Mouse (Mus musculus) cerebellum, adult 18-20 months (tissue): Measurements from ENCODE around the gene Baat.
"Not testable (repeated sequence)": the region's sequence is repeated elsewhere in the genome, so short reads cannot be mapped to it uniquely, and the experiment has no call there.

Source experiments
- DNase-seq, 2 experiments: peaks; one replicate each; pipeline ENCODE4 v3.0.0; 2021

The Baat gene

GRCm38 (mm10) chr4:49480896-49481295 is 25.5 kb downstream of the Baat start:
- DNase-seq, result no peak

- DNase-seq, result no peak
These were observed 26.1 kb downstream of the Baat start for GRCm38 (mm10) chr4:49480104-49480760.

DNA sequence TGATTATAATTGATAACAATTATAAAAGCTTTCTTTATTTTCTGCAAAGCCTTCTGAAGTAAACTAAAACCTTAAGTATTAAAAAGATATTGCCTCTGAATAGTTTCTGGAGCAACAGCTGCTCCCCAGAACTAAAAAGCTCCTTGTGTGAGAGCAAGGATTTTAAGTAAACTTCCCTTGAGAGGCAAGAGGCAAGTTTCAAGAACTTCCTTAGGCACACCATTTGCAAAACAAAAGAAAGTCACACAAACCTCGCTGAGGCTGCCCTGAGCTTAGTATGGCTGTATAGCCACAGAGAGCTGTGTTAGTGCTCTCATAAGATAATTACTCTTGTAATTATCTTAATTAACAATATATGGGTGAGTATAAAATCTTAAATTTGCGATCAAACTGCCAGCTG is 27.3 kb downstream of the Baat start:
- not testable (repeated sequence) for DNase-seq

GRCm38 (mm10) chr4:49478118-49478877 is 28.1 kb downstream of the Baat start:
- DNase-seq, result no peak

GRCm38 (mm10) chr4:49474583-49474982 is 31.8 kb downstream of the Baat start:
- no peak for DNase-seq

DNA sequence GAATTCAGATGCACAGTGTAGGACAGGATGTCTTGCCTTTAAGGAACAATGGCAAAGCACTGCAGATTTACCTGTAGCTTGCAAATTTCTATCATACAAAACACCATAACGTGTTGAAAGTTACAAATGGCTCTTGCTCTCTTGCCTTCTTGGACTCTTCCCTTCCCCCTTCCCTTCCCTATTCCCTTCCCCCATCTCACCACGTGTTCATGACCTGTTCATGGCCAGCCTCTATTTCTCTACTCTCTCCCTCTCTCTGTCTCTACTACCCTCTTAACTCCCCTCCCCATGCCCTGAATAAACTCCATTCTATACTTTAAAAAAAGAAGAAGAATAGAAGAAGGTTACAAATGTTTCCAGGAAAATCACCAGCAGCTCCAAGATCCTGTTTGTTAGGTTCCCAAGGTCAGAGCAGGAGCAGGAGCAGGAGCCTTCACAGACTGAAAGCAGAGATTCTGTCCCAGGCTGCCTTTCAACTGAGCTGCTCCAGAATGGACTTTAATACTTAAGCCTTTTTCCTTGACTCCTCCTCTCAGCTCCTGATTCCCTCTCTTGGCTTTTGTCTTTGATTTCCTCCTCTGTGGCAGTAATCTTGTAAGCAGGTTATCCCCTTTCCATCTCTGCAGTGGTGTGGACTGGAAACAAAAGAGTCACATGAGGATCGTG is 32.8 kb downstream of the Baat start, which contains the start of gene Acnat1:
Gene Acnat1, minus strand, starts transcription at position 478 of the 666 bp plus-strand sequence.
- DNase-seq, result no peak

DNA sequence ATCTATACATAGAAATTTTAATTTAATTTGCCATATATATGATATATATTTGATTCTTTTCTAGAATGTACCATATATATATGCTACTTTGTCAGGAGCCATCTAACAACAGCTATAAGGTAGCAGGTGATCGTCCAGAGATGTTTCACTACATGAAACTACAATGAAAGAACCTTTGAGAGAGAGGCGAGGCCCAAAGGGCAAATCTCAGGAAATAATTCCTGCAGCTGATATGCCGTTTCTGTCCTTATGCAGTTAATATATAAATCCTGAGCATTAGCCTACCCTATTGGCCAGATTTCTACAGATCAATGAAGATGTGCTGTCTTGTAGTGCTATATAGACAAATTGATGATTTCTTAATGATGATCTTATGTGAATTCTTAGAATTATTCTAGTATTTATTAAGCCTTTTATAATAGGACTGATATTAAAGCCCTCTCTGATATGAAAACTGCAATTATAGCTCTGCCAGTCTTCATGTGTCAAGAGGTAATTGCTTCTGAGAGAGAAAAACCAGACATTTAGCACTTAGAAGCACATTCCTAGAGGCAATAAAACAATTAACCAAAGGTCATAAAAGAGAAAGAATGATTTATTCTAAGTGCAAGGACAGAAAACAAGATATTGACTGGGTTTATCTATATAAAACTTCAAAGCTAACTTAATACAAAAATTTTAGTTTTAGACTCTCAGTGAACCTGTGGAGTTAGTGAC is 36.8 kb downstream of the Baat start:
- DNase-seq, result no peak

DNA sequence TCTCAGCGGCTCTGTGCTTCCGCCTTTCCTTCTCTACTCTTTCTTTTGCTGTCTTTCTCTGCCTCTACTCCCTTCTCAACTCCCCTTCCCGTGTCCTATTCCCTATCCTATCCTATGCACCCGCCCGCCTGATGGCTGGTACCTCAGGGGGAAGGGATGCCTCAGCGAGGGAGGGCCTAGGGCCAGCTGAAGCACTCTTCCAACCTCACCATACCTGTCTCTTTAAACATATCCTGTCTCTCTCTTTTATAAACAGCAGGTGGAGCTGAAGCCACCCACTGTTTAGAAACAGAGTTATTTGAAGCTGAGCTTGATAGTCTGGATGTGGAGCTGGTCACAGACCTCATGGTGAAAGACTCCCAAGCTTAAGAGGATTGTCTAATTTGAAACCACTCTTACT is 39.0 kb downstream of the Baat start:
- DNase-seq, result no peak

- no peak for DNase-seq
These were observed 50.2 kb downstream of the Baat start for GRCm38 (mm10) chr4:49456171-49456570.

DNA sequence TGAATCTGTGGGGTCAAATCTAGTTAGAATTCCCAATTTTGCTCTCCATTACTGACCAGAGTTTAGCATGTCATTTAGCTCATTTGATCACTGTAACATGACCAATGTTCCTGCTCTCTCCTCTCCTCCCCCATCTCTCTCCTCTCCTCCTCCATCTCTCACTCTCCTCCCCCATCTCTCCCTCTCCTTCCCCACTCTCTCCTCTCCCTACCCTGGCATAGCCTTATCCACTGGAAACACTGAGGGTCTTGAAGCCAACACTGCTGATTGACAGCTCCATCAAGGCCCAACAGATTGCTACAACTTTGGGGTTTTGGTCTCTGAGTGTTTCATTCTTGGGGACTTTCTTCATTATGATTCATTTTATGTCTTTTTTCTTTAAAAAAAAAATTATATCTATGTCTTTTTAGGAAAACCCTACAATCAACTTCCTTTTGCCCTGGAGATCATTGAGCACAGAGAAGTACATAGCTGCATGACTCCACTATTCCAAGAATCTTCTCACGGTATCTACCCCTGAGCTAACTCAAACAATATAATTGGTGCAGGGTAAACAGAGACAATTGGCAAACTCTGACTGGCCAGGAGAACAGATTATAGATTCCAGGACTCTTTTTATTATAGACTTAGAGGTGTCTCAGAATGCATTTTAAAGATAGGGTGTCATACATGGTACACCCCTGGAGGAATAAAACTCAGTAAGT is 54.4 kb downstream of the Baat start:
- DNase-seq, result no peak

DNA sequence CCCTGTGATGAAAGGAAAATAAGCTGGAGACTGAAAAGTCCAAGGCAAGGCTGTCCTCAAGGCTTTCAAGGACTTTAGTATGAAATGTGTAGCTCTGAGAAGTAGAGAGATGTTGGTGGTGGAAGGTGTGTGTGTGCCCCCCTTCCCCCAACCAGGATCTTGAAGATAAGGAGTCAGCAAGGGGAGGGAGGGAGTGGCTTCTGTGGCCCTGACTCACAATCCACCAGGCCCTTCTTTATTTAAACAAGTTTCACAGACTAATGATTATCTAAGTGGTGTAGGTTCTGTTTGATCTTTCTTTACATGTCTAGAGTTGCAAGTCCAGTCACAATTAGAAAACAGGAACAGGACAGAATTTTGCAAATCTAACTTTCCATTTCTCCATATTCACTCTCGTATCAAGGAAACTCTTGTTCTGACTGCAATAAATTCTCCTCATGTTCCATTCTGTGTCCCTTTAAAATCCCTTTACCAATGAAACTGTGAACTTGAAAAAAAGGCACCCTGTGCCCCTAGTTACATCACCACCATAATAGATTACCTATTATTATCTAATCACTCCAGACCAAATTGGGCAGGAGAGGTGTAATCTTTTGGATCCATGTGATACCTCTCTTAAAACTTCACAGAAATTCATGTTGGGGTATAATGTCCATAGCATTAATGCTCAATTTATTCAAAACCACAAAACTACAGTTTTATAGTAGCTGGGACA is 55.1 kb downstream of the Baat start:
- not testable (repeated sequence) for DNase-seq
